Mouse (Mus musculus) adrenal gland, postnatal 36 days (tissue): Measurements from ENCODE around the gene Shf. TPM values are rescaled to one million over a fixed set of nuclear protein-coding genes. Genes with fewer than 3 reads are reported as not detected.

Source experiments
- DNase-seq, 2 experiments: peaks; one replicate each; pipeline ENCODE4 v3.0.0; 2021; ENCODE audit warnings: mixed read lengths in 1 of 2
- total RNA-seq, 2 experiments: library from RNA; stranded (reverse); gene quantifications; 2 replicates each; pipeline ENCODE4 v1.2.3; 2021

Shf gene
- total RNA-seq, 2 experiments from 2014 or later, result 9.3 to 9.4 TPM

DNA sequence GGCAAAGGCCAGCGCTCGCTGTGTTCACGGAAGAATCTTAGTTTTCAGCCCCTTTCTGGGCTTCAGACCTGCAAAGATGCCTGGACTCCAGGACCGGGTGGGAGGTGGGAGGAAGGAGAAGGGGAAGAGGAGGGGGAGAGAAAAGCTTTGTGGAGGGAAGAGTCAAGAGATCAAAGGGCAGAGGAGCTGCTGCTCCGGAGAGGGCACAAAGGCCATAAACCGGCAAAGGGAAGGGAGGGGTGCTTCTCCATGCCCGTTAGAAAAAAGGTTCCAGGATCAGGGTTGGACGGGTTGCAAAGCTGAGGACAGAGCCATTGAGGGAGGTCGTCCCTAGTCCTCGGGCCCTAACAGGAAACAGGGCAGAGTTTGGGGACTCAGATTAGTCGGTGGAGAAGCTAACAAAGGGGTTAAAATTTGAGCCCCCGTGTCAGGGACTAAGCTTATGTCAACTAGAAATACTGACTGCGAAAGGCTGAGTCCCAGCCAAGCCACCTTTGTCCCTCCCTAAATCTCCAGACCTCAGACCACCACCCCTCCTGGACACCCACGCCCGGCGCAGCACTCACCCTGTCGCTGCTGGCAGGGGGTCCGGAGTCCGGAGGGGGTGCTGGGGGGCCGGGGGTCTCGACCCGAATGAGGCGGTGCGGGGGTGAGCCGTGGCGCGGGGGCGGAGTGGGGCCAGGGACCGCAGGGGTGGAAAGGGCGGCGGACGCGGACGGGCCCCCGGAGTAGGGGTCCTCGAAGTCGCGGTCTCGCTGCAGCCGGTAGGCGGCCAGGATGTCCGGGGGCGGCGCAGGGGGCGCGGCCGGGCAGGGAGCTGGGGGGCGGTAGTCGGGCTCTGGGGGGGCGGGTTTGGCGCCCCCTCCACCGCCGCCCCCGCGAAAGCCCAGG, 636 bp downstream of the Shf start:
- DNase-seq, result peak in 1 of 2 experiments; percentile 64

DNA sequence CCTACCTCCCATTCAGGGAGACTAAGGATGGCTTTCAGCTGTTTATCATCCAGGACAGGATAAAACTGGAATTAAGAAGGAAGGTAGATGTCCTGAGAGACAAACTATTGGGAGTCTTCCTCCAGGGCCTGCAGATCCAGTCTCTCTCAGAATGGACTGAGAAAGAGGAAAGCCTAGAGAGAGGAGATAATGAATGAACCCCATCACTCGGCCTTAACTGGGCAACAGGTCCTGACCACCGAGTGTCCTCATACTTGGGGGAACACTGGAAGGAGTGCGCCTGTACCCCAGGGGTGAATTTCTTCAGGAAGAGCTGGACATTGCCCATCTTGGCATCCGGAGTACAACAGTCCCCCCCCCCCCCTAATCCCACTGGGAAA, 1.3 kb downstream of the Shf start:
- no peak for DNase-seq

DNA sequence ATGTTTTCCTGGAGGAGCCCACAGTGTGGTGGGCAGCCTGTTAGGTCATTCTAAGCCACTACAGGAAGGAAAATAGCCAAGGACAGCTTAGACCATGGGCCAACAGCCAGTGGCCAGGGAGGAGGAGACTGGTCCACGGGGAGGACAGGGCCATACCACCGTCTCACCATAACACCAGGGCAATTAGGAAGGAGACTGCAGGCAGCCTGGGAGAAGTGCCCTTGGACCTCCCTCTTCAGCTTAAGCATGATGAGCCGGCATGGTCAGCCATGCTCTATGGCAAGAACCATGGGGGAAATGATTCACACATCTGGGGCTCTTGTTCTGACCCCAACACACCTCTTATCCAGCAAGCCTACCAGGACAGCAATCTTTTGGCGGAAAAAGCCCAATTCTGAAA, 1.8 kb downstream of the Shf start:
- no peak for DNase-seq

DNA sequence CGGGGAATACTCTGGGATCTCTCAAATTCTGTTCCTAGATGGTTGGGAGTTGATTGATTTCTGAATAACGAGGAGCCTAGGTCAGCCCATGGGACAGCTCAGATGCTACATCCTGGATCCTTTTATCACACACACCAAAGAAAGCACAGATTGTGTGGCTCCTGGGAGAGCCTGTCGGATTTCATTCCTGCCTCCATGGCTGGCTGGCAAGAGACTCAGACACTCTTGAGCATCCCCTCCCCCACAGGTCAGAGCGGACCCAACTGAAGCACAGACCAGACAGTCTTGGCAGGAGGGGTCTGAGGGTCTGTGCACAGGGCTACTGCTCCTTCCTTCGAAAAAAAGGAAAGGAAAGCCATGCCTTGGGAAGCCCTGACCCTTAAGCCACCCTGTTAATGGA, 2.3 kb downstream of the Shf start:
- no peak for DNase-seq

DNA sequence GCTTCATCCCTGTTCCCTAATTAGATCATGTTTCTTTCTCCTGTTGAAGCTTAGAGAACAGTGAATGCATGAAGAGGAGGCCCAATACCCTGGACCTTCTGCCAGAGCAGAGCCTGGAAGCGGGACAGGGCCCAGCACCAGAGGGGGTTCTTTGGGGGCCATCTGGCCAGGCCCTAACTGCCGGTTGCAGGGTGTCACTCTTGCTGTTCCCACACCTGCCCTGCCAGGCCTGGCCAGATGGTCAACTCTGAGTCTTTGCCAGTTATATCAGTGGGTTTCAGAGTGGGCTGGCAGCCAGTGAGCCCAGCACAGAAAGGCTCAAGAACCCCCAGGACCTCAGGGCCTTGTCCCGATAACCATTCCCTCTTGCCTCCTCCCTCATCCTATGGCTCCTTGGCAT, 2.9 kb downstream of the Shf start:
- no peak for DNase-seq

DNA sequence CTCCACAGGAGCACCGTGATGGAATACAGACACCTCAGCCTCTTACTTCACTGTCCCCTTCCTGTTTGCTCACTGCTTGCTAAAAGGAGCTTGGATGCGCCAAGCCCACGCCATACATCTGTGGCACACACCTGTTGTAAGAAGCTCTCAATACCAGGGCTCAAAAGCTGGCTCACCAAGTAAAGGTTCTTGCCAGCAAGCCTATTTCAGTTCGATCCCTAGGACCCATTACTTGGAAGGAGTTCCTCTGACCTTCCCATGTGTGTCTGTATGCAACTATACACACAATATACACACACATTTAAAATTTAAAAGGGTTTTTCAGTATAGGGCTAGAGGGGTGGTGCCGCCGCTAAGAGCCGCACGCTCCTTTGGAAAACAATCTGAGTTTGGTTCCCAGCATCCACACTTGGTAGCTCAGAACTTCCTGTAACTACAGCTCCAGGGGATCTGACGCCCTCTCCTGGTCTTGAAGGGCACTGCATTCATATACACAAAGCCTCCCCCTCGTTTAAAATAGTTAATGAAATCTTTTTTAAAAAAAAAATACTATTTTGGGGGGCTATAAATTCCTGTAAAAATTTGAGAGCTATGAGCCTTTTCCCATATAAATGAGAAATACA, 3.6 kb downstream of the Shf start:
- no peak for DNase-seq

DNA sequence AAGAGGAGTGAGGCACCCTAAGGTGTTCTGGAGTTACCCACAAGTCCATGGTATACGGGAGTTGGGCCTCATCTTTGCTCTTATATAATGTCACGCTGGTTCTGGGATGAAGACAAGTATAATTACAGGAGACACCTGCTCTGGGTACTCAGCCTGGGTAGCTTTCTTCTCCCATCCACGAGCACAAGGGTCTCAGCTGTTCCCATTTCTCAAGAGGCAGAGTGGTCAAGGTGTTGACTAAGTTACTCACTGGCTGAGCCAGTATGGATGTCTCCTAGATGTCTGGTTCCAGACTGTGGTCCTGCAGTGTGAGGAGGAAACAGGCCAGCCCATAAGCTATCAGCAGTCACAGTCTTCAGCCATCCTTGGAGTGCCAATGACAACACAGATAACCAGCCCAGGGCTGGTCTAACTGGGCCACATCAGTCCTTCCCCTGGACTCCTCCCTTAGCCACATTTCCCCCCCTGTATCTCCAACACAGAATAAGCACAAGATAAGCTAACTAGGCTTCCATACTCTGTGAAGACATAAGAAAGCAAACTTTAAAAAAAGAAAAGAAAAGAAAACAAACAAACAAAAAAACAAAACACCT, 4.5 kb downstream of the Shf start:
- no peak for DNase-seq

DNA sequence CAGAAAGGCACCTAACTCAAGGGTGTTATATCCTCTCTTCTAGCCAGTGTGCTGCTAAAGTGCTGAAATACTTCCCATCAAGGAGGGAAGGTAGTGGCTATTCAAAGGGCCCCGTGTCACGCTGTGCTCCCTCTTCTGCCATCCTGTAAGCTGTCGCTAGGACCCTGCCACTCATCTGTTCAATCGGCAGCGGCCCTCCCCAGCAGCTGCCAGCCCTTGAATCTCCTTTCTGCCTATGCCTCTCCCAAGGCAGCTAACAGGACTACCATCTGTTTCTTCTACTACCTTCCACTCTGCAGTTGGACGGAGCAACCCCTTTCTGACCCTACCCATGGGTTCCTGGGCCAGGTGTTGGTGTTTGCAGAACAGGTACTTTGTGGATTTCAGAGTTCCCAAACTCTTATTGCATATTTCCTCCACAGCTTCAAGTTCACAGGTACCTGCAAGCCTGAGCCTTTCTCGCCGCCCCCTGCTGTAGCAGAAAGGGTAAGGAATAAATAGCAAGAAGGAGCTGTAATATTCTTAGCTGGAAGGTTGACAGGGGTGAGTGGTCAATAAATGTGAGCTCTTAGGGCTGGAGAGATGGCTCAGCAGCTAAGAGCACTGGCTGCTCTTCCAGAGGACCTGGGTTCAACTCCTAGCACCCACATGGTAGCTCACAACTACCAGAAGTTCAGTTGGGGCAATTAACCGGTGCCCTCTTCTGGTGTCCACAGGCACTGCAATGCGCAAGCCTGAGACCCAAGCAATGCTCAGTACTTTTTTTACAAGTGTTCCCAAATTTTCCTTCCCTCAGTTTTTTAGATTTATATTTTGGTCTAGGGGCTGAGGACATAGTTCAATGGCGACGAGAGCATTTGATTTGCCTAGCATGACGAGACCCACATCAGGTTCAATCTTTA, 6.1 kb downstream of the Shf start:
- DNase-seq, result no peak

DNA sequence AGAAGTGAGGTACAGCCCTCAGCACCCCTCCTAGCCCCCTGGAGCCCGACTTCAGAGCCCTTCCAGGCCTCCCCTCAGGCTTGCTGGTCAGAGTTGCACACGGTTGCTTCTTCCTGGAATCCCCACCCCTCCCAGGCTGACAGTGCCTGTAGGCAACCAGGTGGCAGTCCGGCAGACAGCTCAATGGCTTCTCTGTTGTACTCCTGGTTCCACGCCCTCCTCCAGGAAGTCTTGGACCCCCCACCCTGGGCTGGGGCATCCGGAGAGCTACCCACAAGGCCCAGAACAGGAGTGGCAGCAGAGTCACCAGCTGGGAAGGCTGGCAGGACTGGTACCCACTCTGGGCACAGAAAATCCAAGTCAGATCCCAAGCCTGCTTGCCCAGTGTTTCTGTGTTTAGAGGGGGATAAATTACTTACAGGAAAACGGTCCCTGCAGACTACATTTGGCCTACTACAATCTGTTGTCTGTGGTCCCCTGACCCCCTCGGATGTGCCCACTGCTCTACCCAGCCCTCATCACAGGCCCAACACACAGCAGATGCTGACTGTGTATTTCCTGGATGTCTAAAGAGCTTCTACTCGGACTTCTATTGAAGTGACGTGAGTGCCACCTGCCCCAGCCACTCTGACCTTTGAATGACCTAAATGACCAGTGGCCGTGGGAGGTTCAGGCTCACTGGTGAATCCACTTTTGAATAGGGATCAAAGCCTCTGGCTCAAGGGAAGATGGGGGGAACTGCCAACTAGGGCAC, 6.9 kb downstream of the Shf start:
- DNase-seq, result no peak

DNA sequence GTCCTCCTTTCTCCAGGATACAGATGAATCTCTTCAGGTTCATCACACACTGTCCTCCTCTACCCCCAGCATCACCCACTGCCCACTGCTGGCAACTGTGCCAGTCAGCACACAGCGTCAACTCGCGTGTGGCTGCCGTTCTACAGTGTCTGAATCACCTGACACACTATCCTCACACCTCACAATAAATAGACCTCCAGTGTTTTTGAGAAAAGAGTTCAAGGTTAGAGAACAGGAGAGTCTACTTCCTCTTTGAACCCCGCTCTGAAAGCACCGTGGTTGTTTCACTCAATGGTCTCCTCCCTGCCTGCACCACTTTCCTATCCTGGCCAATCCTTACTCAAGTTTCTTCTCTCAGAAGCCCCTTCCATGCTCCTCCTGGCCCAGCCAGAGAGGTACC, 7.8 kb downstream of the Shf start:
- DNase-seq, result no peak

DNA sequence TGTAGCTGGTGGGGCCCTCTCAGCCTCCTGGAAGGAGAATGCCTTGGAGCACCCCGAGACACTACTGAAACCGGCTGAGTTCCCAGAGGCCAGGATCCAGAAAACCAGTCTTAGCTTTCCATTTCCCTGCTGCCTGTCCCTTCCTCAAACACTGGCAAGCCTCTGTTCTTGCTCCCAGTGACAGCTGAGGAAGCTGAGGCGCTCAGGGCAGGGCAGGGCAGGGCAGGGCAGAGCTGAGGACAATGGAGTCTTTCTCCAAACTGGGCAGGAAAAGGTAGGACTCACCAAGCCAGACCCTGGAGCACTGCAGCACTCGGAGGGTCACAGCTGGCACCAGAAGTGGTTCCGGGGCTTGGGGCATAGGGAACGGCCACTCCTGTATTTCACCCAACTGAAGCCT, 8.7 kb downstream of the Shf start:
- no peak for DNase-seq

DNA sequence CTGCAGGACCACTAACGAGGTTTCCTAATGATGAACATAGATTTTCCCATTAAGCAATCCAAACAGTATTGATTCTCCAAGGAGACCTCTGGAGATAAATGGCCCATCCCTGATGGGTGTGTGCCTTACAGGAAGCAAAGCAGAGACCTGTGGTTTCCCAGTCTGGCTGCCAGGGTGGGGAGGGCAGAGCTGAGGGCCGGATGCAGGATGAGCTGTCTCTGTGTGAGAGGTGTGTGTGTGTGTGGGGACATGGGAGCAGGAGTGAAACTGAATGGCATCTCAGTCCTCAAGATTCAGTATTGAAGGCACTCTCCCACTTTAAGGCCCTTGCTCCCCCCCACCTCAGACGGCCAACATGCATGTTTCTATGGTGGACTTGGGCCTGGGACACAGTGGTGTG, 12.8 kb downstream of the Shf start:
- no peak for DNase-seq

DNA sequence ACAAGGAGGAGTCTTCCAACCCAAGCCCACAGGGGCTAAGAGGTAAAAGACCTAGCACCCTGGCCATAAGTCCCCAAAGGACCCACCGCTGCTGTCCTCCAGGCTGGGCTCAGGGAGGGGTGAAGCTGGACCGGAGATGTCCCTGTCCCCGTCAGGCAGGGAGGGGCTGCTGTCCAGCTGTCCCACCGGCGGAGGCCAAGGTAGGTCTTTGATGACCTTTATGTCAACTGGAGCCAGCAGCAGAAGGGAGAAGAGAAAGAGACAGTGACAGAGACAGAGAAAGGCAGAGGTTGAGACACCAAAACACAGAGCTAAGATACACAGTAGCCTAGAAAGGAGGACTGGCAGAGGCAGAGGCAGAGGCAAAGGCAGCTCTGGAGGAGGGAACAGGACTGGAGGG, 13.6 kb downstream of the Shf start:
- DNase-seq, result no peak

DNA sequence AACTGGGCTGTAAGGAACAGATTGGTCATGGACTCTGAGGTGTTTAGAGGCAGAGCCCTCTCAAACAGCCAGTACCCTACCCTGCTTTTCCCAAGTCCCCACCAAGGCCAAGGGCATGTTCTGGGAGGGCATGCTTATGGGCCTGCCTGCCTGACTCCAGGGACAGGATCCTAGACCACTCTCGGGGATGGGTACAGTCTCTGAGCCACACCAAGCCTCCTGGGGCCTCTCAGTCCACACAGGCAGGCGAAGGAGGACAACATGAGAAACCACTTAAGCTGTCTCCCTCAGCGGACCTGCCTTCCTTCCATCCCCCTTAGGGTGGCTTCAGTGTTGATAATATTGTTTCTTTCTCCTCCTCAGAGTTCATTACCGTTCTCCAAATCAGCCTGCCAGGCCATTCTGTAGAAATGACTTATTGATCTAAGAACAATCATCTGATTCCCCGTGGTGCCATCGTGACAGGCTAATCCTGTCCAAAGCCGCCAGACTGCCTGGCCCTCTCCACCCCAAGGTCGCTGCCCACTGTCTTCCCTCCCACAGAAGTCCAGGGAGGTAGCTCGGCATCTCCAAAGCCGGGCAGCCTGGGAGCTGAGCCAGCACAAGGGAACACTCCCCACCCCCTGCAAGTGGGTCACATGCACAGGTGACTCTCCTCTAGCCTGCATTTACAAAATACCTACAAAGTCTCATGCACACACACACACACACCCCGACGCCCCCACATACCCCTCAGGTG, 14.6 kb downstream of the Shf start:
- DNase-seq, result peak; percentile 44 to 71

DNA sequence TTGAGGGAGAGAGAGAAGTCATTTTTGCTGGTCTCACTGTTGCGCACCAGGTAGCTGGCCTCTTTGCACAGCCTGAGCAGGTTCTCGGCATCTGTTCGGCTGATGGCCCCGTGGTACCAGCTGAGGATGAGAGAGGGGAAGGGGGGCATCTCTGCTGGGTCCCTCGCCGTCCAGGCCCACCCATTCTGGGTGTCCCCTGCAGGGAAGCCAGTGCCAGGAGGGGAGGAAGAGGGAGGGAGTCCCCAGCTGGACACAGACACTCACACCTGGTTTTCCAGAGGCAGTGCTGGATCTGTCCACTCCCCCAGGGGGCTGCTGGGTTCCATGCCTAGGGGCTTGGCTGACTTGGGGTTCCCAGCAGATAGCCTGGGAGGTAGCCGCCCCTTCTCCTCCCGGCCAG, 15.2 kb downstream of the Shf start:
- DNase-seq, result no peak

DNA sequence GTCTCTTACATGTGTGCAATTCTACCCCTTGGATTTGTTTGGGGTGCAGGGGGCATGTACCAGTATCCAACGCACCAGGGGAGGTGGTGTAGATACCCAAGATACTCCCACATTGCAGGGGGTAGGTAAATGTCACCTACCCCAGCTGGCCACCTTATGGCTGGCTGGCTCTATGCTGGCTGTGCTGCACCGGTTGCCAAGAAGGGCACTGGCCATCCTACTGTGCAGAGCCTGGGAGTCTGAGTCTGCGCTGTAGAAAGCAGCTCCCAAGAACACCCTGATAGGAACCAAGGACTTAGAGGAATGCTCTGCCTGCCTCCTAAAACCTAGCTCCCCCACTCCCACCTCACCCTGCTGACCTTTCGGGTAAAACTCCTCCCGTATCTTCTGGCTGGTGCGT, 16.0 kb downstream of the Shf start:
- DNase-seq, result no peak

DNA sequence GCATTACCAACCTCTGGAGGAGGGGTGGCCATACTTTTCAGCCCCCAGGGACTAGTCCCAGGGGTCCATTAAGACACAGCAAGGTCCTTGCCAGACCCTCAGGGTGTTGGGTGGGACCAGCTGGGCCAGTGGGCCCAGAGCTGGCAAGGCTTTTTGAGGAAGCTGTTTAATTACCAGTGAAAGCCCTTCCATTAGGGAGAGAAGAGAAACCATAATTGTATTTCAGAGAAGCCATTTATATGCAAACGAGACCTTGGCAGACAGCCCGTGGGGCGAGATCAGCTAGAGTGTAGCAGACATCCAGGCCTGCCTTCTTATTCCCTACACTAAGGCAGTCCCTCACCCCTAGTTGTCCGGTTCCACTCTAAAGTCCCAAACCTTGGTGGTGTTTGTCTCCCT, 17.0 kb downstream of the Shf start:
- DNase-seq, result peak; percentile 36

DNA sequence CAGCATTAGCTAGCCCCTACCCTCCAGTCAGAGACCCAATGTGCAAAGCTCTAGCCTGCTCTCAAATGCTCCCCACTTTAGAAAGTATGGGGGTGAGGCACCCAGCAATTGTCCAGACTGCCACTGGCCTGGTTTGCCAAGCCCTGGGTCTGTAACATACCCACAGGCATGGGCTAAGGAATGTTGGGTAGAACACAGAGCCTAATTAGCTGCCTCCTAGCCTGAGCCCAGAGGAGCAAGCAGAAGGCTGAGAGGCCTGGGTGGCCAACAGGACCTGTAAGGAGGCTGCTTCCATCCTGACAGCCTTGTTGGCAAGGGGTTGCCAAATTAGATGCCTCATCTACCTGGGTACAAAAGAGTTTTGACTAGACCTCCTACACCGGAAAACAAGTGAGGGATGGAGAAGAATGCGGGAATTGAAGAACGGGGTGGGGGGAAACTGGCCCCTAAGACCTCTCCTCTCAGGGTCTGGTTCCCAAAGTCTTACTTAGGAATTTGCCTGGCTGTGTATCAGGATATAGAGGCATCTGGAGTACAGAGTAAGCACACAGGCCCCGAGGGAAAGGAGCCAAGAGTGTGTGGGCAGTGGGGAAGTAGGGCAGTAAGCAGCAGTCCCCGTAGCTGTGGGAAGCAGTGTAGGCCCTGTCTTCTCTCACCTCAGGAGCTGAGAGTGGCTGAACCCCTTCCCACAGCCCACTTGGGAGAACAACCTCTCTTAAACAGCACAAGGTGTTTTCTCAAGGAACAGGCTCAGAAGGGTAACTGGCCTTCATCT, 17.6 kb downstream of the Shf start:
- DNase-seq, result no peak

DNA sequence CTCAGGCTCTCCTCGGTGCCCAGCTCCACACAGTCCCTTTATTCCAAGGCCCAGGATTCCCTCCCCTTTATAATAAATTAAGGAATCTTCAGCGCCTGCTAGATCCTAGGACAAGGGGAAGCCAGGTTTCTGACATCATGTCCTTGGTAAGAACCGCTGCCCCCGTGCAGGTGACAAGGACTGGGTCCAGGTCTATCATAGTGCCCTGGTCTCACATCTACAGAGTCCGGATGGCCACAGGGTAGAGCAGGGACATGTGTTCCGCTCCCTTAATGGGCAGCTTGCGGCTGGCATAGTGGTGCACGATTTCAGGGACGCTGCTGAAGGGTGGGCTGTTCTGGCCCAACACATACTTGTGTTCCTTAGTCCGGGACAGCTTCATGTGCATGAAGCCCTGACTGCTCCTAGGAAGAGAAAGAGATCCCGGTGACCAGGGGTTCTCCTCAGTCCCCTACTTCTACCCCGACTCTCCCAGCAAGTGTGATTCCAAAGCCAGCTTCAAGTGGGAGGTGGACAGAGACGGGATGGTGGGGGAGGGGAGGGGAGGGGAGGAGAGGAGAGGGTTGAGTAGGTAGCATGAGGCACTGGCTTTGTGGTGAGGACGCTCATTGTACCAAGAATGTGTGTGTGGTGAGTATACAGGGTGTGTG, 19.7 kb downstream of the Shf start:
- peak in 1 of 2 experiments; percentile 21 for DNase-seq
